Mouse (Mus musculus) c-Kit-positive CD71-positive TER-119-positive erythroid progenitor cells, embryonic 14.5 days (primary cell): ENCODE measurements around the gene Catsperg1.
"Not testable (repeated sequence)": the region's sequence is repeated elsewhere in the genome, so short reads cannot be mapped to it uniquely, and the experiment has no call there.

Source experiments
- DNase-seq: peaks from one replicate; pipeline ENCODE4 v3.0.0-alpha.2; 2013; ENCODE audit warnings: low spot score

The Catsperg1 gene

GRCm38 (mm10) chr7:29170066-29170754 lies 43.6 kb downstream of the Catsperg1 start, which contains the start of the genes Ggn and Spred3:
TSS of gene Ggn (plus strand) at chr7:29170210.
TSS of gene Spred3 (minus strand) at chr7:29170411.
- peak; percentile 77 for DNase-seq

- peak; percentile 19 for DNase-seq
Observed at GRCm38 (mm10) chr7:29169231-29170065, 44.4 kb downstream of the Catsperg1 start.

GRCm38 (mm10) chr7:29168791-29169230 lies 45.0 kb downstream of the Catsperg1 start:
- no peak for DNase-seq

- DNase-seq, result no peak
Observed at GRCm38 (mm10) chr7:29168121-29168695, 45.6 kb downstream of the Catsperg1 start.

- DNase-seq, result no peak
Observed at GRCm38 (mm10) chr7:29167656-29168055, 46.2 kb downstream of the Catsperg1 start.

- DNase-seq, result peak; percentile 23
Observed at GRCm38 (mm10) chr7:29162750-29163525, 50.9 kb downstream of the Catsperg1 start.

- DNase-seq, result no peak
Observed at GRCm38 (mm10) chr7:29162294-29162693, 51.5 kb downstream of the Catsperg1 start.

GRCm38 (mm10) chr7:29158264-29158663 lies 55.6 kb downstream of the Catsperg1 start:
- no peak for DNase-seq

- peak; percentile 68 for DNase-seq
Observed at GRCm38 (mm10) chr7:29155838-29156782, 57.7 kb downstream of the Catsperg1 start, which contains the start of gene Fam98c. TSS of gene Fam98c (minus strand) at chr7:29156234.

GRCm38 (mm10) chr7:29155196-29155837 lies 58.5 kb downstream of the Catsperg1 start:
- DNase-seq, result peak; percentile 83

GRCm38 (mm10) chr7:29154018-29154720 lies 59.7 kb downstream of the Catsperg1 start:
- DNase-seq, result no peak

GRCm38 (mm10) chr7:29151486-29151885 lies 62.3 kb downstream of the Catsperg1 start:
- no peak for DNase-seq

- no peak for DNase-seq
Observed at GRCm38 (mm10) chr7:29148771-29149170, 65.1 kb downstream of the Catsperg1 start.

- DNase-seq, result no peak
Observed at GRCm38 (mm10) chr7:29146625-29147367, 67.0 kb downstream of the Catsperg1 start.

GRCm38 (mm10) chr7:29144006-29144405 lies 69.8 kb downstream of the Catsperg1 start:
- DNase-seq, result no peak

GRCm38 (mm10) chr7:29141416-29141815 lies 72.4 kb downstream of the Catsperg1 start:
- DNase-seq, result no peak

GRCm38 (mm10) chr7:29139237-29139636 lies 74.6 kb downstream of the Catsperg1 start:
- DNase-seq, result not testable (repeated sequence)

- no peak for DNase-seq
Observed at GRCm38 (mm10) chr7:29137429-29137828, 76.4 kb downstream of the Catsperg1 start.
